Mouse (Mus musculus) heart, postnatal 0 days (tissue): Measurements from ENCODE around the gene Stil. TPM values are rescaled to one million over a fixed set of nuclear protein-coding genes. Genes with fewer than 3 reads are reported as not detected.
A peak's percentile ranks its signal among the peaks of the same experiment; 100 is the strongest.

ENCODE experiments used
- ATAC-seq: fragments of 200-750 bp; cut with Nextera tagmentation; 2 replicates; pipeline ENCODE4 v1.8.0; 2017; ENCODE audit warnings: low read depth, moderate number of reproducible peaks, moderate library complexity; ENCODE audit not compliant: insufficient read depth
- DNase-seq: peaks from one replicate; pipeline ENCODE4 v3.0.0-alpha.2; 2016; ENCODE audit warnings: low spot score
- H3K27ac ChIP-seq: fragments of 300-500 bp; sonication (generic); 2 replicates; pipeline ENCODE4 v1.5.1; 2014; ENCODE audit warnings: low read depth, mild to moderate bottlenecking
- H3K27me3 ChIP-seq: fragments of 300-500 bp; sonication (generic); 2 replicates; pipeline ENCODE4 v1.6.1; 2014; ENCODE audit warnings: low read length, mixed read lengths; ENCODE audit not compliant: control insufficient read depth, insufficient read depth
- H3K36me3 ChIP-seq: fragments of 300-500 bp; sonication (generic); replicated peaks from 2 replicates; pipeline ENCODE4 v1.6.1; 2014; ENCODE audit warnings: low read length, mixed read lengths; ENCODE audit not compliant: control insufficient read depth, insufficient read depth
- H3K4me1 ChIP-seq: fragments of 300-500 bp; sonication (generic); 2 replicates; pipeline ENCODE4 v1.6.1; 2014; ENCODE audit warnings: antibody characterized with exemption; ENCODE audit not compliant: control insufficient read depth, insufficient read depth
- H3K4me2 ChIP-seq: fragments of 300-500 bp; sonication (generic); 2 replicates; pipeline ENCODE4 v1.6.1; 2014; ENCODE audit warnings: low read depth, mild to moderate bottlenecking, low read length, moderate library complexity
- H3K4me3 ChIP-seq: fragments of 300-500 bp; sonication (generic); 2 replicates; pipeline ENCODE4 v1.5.1; 2014; ENCODE audit warnings: low read depth, low read length
- H3K9ac ChIP-seq: fragments of 300-500 bp; sonication (generic); replicated peaks from 2 replicates; pipeline ENCODE4 v1.6.1; 2014; ENCODE audit warnings: low read depth, low read length, mixed read lengths
- H3K9me3 ChIP-seq: fragments of 300-500 bp; sonication (generic); replicated peaks from 2 replicates; pipeline ENCODE4 v1.6.1; 2016; ENCODE audit warnings: low read length; ENCODE audit not compliant: control insufficient read depth
- CTCF ChIP-seq: IDR thresholded peaks from 2 replicates; pipeline ENCODE4 v1.5.1; 2016; ENCODE audit warnings: antibody characterized with exemption, control low read depth, low read depth
- EP300 ChIP-seq: IDR thresholded peaks from 2 replicates; pipeline ENCODE4 v1.6.1; 2016; ENCODE audit warnings: antibody characterized with exemption, low read depth
- WGBS: fragments of 180-500 bp; shearing (Covaris S2); extraction: QIAGEN DNeasy Blood & Tissue Kit; methylation state at CpG from one replicate; pipeline ENCODE4 v1.1.7; 2014; 5-methylcytosine and 5-hydroxymethylcytosine counted together
- polyA plus RNA-seq: library from polyadenylated mRNA; unstranded; fragments of >200 nt; fragmentation: Nextera tagmentation; extraction: Ambion mirVana; gene quantifications from 2 replicates; pipeline ENCODE4 v1.2.1, GENCODE M21; 2015
- total RNA-seq: library from RNA; depleted of rRNA; stranded (reverse); fragments of >200 nt; gene quantifications from 2 replicates; pipeline ENCODE4 v1.2.3, GENCODE M21; 2014; ENCODE audit warnings: low replicate concordance

Stil gene
- total and polyA plus RNA-seq, 2 experiments from 2014 or later = 2.0 to 6.1 TPM

DNA sequence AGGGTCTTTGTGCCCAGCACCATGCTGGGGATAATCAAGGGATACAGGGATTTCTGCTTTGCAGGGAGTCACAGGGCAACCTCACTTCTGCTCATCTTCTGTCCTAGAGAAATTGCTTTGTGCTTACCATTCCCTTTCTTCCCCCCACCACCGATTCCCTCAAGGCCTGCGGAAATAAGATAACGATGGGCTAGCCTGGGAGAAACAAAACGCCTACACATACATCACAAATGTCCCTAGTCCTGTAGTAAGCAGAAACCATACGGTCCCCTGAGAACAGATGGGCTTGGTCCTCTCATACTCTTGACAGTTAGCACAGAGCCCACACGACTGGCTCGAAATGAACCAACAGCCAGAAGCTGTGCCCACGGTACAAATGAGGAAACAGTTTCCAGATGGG lies 48.2 kb downstream of the Stil start:
- H3K4me3 ChIP-seq = no peak overlapping the region
- H3K27me3 ChIP-seq = peaks cover 32% of the 10 kb centered on the region
- ATAC-seq = no peak
- DNase-seq = no peak
- TF ChIP-seq CTCF (no peak), EP300 (no peak)
- H3K4me2 ChIP-seq = no peak overlapping the region
- H3K36me3 ChIP-seq = no peaks in the 10 kb centered on the region
- 51% methylated on average over 8 of the region's 8 CpGs for WGBS
- no peak overlapping the region for H3K27ac ChIP-seq
- no peaks in the 10 kb centered on the region for H3K4me1 ChIP-seq
- H3K9me3 ChIP-seq = no peaks in the 10 kb centered on the region
- no peak overlapping the region for H3K9ac ChIP-seq

DNA sequence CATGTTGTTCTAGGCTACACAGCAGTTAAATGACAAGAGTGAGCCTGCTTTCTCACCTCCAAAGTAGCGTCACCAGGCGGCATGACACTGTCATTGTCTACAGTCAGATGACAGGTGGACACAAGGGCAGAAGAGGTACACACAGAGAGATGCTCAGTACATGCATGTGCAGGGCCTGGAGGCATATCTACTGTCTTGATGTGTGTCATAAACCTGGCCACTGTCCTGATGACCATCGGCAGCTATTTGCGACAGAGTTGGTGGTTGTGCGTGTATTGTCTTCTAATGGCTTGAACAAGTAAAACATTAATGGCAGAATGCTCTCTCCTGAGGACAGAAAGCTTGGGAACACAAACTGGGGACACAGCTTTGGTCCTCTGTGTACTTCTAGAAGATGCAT lies 51.3 kb downstream of the Stil start:
- WGBS = 77% methylated on average over 5 of the region's 5 CpGs
- no peak overlapping the region for H3K4me3 ChIP-seq
- H3K36me3 ChIP-seq = no peaks in the 10 kb centered on the region
- TF ChIP-seq CTCF = no peak
- no peak for TF ChIP-seq EP300
- H3K4me2 ChIP-seq = no peak overlapping the region
- H3K9ac ChIP-seq = no peak overlapping the region
- H3K4me1 ChIP-seq = no peaks in the 10 kb centered on the region
- H3K9me3 ChIP-seq = no peaks in the 10 kb centered on the region
- no peak overlapping the region for H3K27ac ChIP-seq
- peaks cover 56% of the 10 kb centered on the region for H3K27me3 ChIP-seq
- no peak for ATAC-seq
- no peak for DNase-seq

- no peaks in the 10 kb centered on the region for H3K36me3 ChIP-seq
- TF ChIP-seq CTCF (no peak), EP300 (peak; percentile 82; the same call in 1 of the 2 replicates)
- H3K9ac ChIP-seq = 0 out of 2 replicates have a peak overlapping the region, but pooled peaks have one; percentile 13
- peak; percentile 78 for ATAC-seq
- H3K27ac ChIP-seq = peak overlapping the region; percentile 64
- peaks cover 65% of the 10 kb centered on the region for H3K27me3 ChIP-seq
- peak overlapping the region; percentile 66 for H3K4me2 ChIP-seq
- H3K4me3 ChIP-seq = peak overlapping the region; percentile 41
- H3K9me3 ChIP-seq = no peaks in the 10 kb centered on the region
- H3K4me1 ChIP-seq = no peaks in the 10 kb centered on the region
- DNase-seq = peak; percentile 75
- 2% methylated on average over 36 of the region's 36 CpGs for WGBS
Measured at GRCm38 (mm10) chr4:115052343-115053005, 52.5 kb downstream of the Stil start.

GRCm38 (mm10) chr4:115055044-115055443 lies 55.1 kb downstream of the Stil start:
- no peak overlapping the region for H3K9ac ChIP-seq
- H3K27me3 ChIP-seq = peaks cover 81% of the 10 kb centered on the region
- H3K27ac ChIP-seq = no peak overlapping the region
- ATAC-seq (no peak), DNase-seq (no peak)
- H3K36me3 ChIP-seq = no peaks in the 10 kb centered on the region
- WGBS = 24% methylated on average over 2 of the region's 2 CpGs
- no peak overlapping the region for H3K4me3 ChIP-seq
- H3K4me2 ChIP-seq = no peak overlapping the region
- H3K9me3 ChIP-seq = no peaks in the 10 kb centered on the region
- H3K4me1 ChIP-seq = no peaks in the 10 kb centered on the region
- TF ChIP-seq EP300 (no peak), CTCF (no peak)

DNA sequence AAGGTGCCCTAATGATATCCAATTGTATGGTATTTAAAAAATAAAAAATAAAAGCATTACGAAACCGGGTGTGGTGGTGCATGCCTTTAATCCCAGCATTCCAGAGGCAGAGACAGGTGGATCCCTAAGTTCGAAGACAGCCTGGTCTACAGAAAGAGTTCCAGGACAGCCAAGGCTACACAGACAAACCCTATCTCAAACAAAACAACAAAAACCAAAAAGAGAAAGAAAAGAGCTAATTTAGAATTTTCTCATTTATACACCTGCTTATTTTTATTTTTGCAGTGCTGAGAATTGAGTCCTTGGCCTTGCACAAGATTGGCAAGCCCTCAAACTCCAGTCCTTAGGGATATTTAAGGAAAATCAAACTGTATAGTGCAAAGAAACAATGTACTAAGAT lies 55.7 kb downstream of the Stil start:
- peak overlapping the region; percentile 52 for H3K4me2 ChIP-seq

More for the DNA sequence above, 55.7 kb downstream of the Stil start:
- H3K9ac ChIP-seq = no peak overlapping the region
- H3K36me3 ChIP-seq = no peaks in the 10 kb centered on the region
- ATAC-seq (no peak), DNase-seq (no peak)
- H3K9me3 ChIP-seq = no peaks in the 10 kb centered on the region
- H3K27me3 ChIP-seq = peaks cover 87% of the 10 kb centered on the region
- H3K4me1 ChIP-seq = no peaks in the 10 kb centered on the region
- H3K4me3 ChIP-seq = peak overlapping the region; percentile 56; the same call in 1 of the 2 replicates
- H3K27ac ChIP-seq = peak overlapping the region; percentile 87
- TF ChIP-seq EP300 = no peak
- no peak for TF ChIP-seq CTCF
- WGBS = 37% methylated on average over 3 of the region's 3 CpGs
